Mouse (Mus musculus) myocyte (in vitro differentiated cells): Measurements from ENCODE around the gene Polr2f. TPM values are rescaled to one million over a fixed set of nuclear protein-coding genes. Genes with fewer than 3 reads are reported as not detected.

Experiments
- H3K27me3 ChIP-seq: one replicate; pipeline ENCODE4 v1.6.1; 2011; ENCODE audit not compliant: control insufficient read depth, insufficient read depth, insufficient read length
- H3K36me3 ChIP-seq: one replicate; pipeline ENCODE4 v1.6.1; 2011; ENCODE audit not compliant: control insufficient read depth, insufficient read depth
- H3K4me2 ChIP-seq: one replicate; pipeline ENCODE4 v1.6.1; 2011; ENCODE audit warnings: low read depth, control low read depth
- H3K4me3 ChIP-seq: one replicate; pipeline ENCODE4 v1.5.1; 2011; ENCODE audit warnings: mild to moderate bottlenecking, control low read depth, moderate library complexity
- H3K79me2 ChIP-seq: one replicate; pipeline ENCODE4 v1.6.1; 2011; ENCODE audit not compliant: control insufficient read depth, insufficient read depth
- H3ac ChIP-seq: one replicate; pipeline ENCODE4 v1.6.1; 2011; ENCODE audit not compliant: control insufficient read depth, insufficient read length
- CEBPB ChIP-seq: IDR thresholded peaks from 2 replicates; pipeline ENCODE4 v1.6.1; 2011; ENCODE audit warnings: mild to moderate bottlenecking, moderate library complexity; ENCODE audit not compliant: poor library complexity, insufficient read depth, severe bottlenecking
- E2F4 ChIP-seq: IDR thresholded peaks from one replicate; pipeline ENCODE4 v1.6.1; 2011; ENCODE audit warnings: mild to moderate bottlenecking, control low read depth, moderate library complexity; ENCODE audit not compliant: insufficient read depth
- MAX ChIP-seq: IDR thresholded peaks from one replicate; pipeline ENCODE4 v1.6.1; 2011; ENCODE audit warnings: low read depth, mild to moderate bottlenecking, control low read depth
- MYOD1 ChIP-seq, 3 experiments: IDR thresholded peaks; one replicate each; pipeline ENCODE4 v1.6.1; 2011; ENCODE audit warnings: control low read depth in 2 of 3, low read depth in 2 of 3, mild to moderate bottlenecking in 2 of 3, moderate library complexity in 1 of 3; ENCODE audit not compliant: insufficient read length in 2 of 3, control insufficient read depth in 1 of 3
- MYOG ChIP-seq, 3 experiments: IDR thresholded peaks; one replicate each; pipeline ENCODE4 v1.6.1; 2011; ENCODE audit warnings: control low read depth in 2 of 3, low read depth in 2 of 3, mild to moderate bottlenecking in 2 of 3; ENCODE audit not compliant: insufficient read length in 2 of 3, control insufficient read depth in 1 of 3, insufficient read depth in 1 of 3
- POLR2A ChIP-seq: IDR thresholded peaks from one replicate; pipeline ENCODE4 v1.6.1; 2011; ENCODE audit warnings: low read depth, mild to moderate bottlenecking, control low read depth, moderate library complexity; ENCODE audit not compliant: insufficient read length
- POLR2AphosphoS2 ChIP-seq: IDR thresholded peaks from one replicate; pipeline ENCODE4 v1.6.1; 2011; ENCODE audit warnings: low read depth, control low read depth; ENCODE audit not compliant: insufficient read length
- REST ChIP-seq: IDR thresholded peaks from one replicate; pipeline ENCODE4 v1.6.1; 2011; ENCODE audit warnings: mild to moderate bottlenecking, control low read depth, moderate library complexity; ENCODE audit not compliant: insufficient read depth, insufficient read length
- SRF ChIP-seq: IDR thresholded peaks from one replicate; pipeline ENCODE4 v1.6.1; 2011; ENCODE audit warnings: low read depth; ENCODE audit not compliant: control insufficient read depth, insufficient read length
- TCF12 ChIP-seq: IDR thresholded peaks from one replicate; pipeline ENCODE4 v1.6.1; 2011; ENCODE audit warnings: mild to moderate bottlenecking, control low read depth; ENCODE audit not compliant: poor library complexity, insufficient read depth, severe bottlenecking
- TCF3 ChIP-seq: IDR thresholded peaks from one replicate; pipeline ENCODE4 v1.6.1; 2011; ENCODE audit warnings: low read depth, control low read depth; ENCODE audit not compliant: insufficient read length
- USF1 ChIP-seq: IDR thresholded peaks from one replicate; pipeline ENCODE4 v1.6.1; 2011; ENCODE audit warnings: low read depth, mild to moderate bottlenecking, control low read depth, moderate library complexity
- polyA plus RNA-seq: library from polyadenylated mRNA; unstranded; fragments of >200 nt; fragmentation: generic; extraction: Trizol; gene quantifications from one replicate; pipeline ENCODE4 v1.2.1, GENCODE M21; 2012; ENCODE audit warnings: missing spikeins

Polr2f gene
- polyA plus RNA-seq, 1 experiment: 388 TPM

GRCm38 (mm10) chr15:79124331-79124875 is 16.4 kb upstream of the Polr2f start:
- TF ChIP-seq TCF3: no peak
- TF ChIP-seq MAX: no peak
- no peak for TF ChIP-seq E2F4
- no peak for TF ChIP-seq SRF
- no peaks in the 10 kb centered on the region for H3K79me2 ChIP-seq
- no peaks in the 10 kb centered on the region for H3K27me3 ChIP-seq

DNA sequence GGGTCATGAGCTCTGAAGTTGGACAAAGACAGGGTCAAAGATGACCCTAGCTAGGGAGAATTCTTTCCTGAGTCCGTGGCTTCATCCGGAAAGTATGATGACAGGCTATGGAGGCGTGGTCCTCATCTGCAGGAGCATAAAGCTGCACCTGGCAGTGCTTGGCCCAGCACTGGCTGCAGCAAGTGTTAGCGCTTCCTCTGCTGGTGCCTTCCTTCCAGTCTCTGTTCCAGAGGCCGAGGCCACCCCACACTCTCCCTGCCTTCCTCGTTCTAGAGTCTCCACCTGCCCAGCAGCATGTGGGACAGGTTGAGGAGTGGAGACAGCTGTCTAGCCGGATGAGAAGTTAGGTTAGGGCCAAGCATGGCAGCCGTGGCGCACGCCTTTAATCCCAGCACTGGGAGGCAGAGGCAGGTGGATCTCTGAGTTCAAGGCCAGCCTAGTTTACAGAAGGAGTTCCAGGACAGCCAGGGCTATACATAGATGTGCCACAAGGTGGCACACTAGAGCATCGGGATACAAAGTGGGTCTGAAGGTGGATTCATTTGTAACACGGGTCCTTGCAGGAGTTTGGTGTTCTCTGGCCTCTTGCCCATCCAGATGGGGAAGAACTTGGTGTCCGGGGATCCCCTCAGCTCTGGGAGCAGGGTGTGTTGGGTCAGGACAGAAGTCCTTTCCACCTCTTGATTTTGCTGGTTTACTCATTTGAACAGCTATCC is 14.4 kb upstream of the Polr2f start:
- no peak overlapping the region for H3ac ChIP-seq
- no peaks in the 10 kb centered on the region for H3K27me3 ChIP-seq
- TF ChIP-seq SRF (no peak), POLR2AphosphoS2 (no peak), MYOD1 (IDR thresholded peaks at IDR 0.05; ENCODE audit: control insufficient read depth in 1 of 3, insufficient read length in 2 of 3, low read depth in 2 of 3) (peak in 2 of 3 experiments; percentile 11 to 66), MYOG (IDR thresholded peaks at IDR 0.05; ENCODE audit: control insufficient read depth in 1 of 3, insufficient read depth in 1 of 3, insufficient read length in 2 of 3, low read depth in 2 of 3) (peak in 1 of 3 experiments; percentile 51), TCF12 (no peak), USF1 (no peak), E2F4 (no peak), REST (no peak), POLR2A (no peak), MAX (no peak), TCF3 (no peak), CEBPB (no peak)

More at GRCm38 (mm10) chr15:79124331-79124875, 16.4 kb upstream of the Polr2f start:
- Histone ChIP-seq H3ac (no peak overlapping the region), H3K4me3 (no peak overlapping the region), H3K36me3 (peaks cover 26% of the 10 kb centered on the region), H3K4me2 (no peak overlapping the region)

DNA sequence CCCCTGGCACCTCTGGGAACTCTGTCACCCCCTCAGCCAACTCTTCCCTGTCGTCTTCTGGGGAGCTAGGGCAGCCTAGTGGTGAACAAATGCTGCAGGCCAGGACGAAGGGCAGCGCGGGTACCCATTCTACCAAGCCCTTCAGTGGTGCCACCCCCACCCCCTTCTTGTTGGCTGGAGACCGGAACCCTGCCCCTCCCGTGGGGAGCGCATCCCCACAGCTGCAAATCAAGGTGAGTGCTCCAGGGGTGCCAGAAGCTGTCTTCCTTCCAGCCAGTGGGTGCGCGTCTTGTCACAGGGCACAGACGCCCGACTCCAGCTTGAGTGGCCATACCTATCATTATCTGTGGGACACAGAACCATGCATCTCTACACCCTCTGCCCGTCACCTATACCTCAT is 13.7 kb upstream of the Polr2f start:
- no peaks in the 10 kb centered on the region for H3K79me2 ChIP-seq
- H3K4me3 ChIP-seq: no peak overlapping the region
- peaks cover 43% of the 10 kb centered on the region for H3K36me3 ChIP-seq
- H3ac ChIP-seq: no peak overlapping the region
- no peak overlapping the region for H3K4me2 ChIP-seq
- H3K27me3 ChIP-seq: no peaks in the 10 kb centered on the region
- TF ChIP-seq REST (no peak), MYOG (IDR thresholded peaks at IDR 0.05; ENCODE audit: control insufficient read depth in 1 of 3, insufficient read depth in 1 of 3, insufficient read length in 2 of 3, low read depth in 2 of 3) (no peak), MAX (no peak), CEBPB (no peak), POLR2A (no peak), TCF12 (no peak), TCF3 (no peak), USF1 (no peak), SRF (no peak), MYOD1 (IDR thresholded peaks at IDR 0.05; ENCODE audit: control insufficient read depth in 1 of 3, insufficient read length in 2 of 3, low read depth in 2 of 3) (no peak), POLR2AphosphoS2 (no peak), E2F4 (no peak)

More for the DNA sequence above, 14.4 kb upstream of the Polr2f start:
- Histone ChIP-seq H3K4me3 (no peak overlapping the region), H3K36me3 (peaks cover 43% of the 10 kb centered on the region), H3K4me2 (no peak overlapping the region), H3K79me2 (no peaks in the 10 kb centered on the region)

GRCm38 (mm10) chr15:79128208-79128607 is 12.6 kb upstream of the Polr2f start:
- Histone ChIP-seq H3ac (no peak overlapping the region), H3K79me2 (no peaks in the 10 kb centered on the region), H3K36me3 (peaks cover 45% of the 10 kb centered on the region), H3K4me3 (no peak overlapping the region), H3K4me2 (no peak overlapping the region), H3K27me3 (no peaks in the 10 kb centered on the region)
- no peak for TF ChIP-seq REST
- TF ChIP-seq POLR2A: no peak
- TF ChIP-seq E2F4: no peak
- no peak for TF ChIP-seq POLR2AphosphoS2
- no peak for TF ChIP-seq TCF3
- TF ChIP-seq MYOD1 (IDR thresholded peaks at IDR 0.05; ENCODE audit: control insufficient read depth in 1 of 3, insufficient read length in 2 of 3, low read depth in 2 of 3): peak in 1 of 3 experiments; percentile 22

- TF ChIP-seq CEBPB (no peak), SRF (no peak), MYOD1 (IDR thresholded peaks at IDR 0.05; ENCODE audit: control insufficient read depth in 1 of 3, insufficient read length in 2 of 3, low read depth in 2 of 3) (no peak), MYOG (IDR thresholded peaks at IDR 0.05; ENCODE audit: control insufficient read depth in 1 of 3, insufficient read depth in 1 of 3, insufficient read length in 2 of 3, low read depth in 2 of 3) (no peak), USF1 (no peak), POLR2AphosphoS2 (no peak), E2F4 (no peak), MAX (no peak), TCF3 (no peak), POLR2A (no peak), TCF12 (no peak), REST (no peak)
- Histone ChIP-seq H3K79me2 (no peaks in the 10 kb centered on the region), H3ac (no peak overlapping the region), H3K36me3 (peaks cover 43% of the 10 kb centered on the region), H3K4me2 (no peak overlapping the region), H3K4me3 (no peak overlapping the region), H3K27me3 (no peaks in the 10 kb centered on the region)
Measured at GRCm38 (mm10) chr15:79129311-79129710, 11.5 kb upstream of the Polr2f start.
